Mouse (Mus musculus) C2C12 (cell line): ENCODE data around the gene Mvb12a.

Source experiments
- CEBPB ChIP-seq: IDR thresholded peaks from one replicate; pipeline ENCODE4 v1.6.1; 2011; ENCODE audit warnings: low read depth, mild to moderate bottlenecking, control low read depth, moderate library complexity
- CTCF ChIP-seq: IDR thresholded peaks from one replicate; pipeline ENCODE4 v1.5.1; 2011; ENCODE audit not compliant: control insufficient read depth, insufficient read depth, insufficient read length
- FOSL1 ChIP-seq: IDR thresholded peaks from one replicate; pipeline ENCODE4 v1.8.0; 2011; ENCODE audit warnings: mild to moderate bottlenecking, low read length; ENCODE audit not compliant: poor library complexity, insufficient read depth, severe bottlenecking
- MAX ChIP-seq: IDR thresholded peaks from one replicate; pipeline ENCODE4 v1.6.1; 2011; ENCODE audit warnings: mild to moderate bottlenecking, control low read depth
- MYOD1 ChIP-seq: IDR thresholded peaks from one replicate; pipeline ENCODE4 v1.6.1; 2011; ENCODE audit warnings: low read depth; ENCODE audit not compliant: control insufficient read depth, insufficient read length
- MYOG ChIP-seq: IDR thresholded peaks from one replicate; pipeline ENCODE4 v1.6.1; 2011; ENCODE audit not compliant: control insufficient read depth, insufficient read length; ENCODE audit errors: extremely low read depth
- USF1 ChIP-seq: IDR thresholded peaks from one replicate; pipeline ENCODE4 v1.6.1; 2011; ENCODE audit warnings: low read depth, mild to moderate bottlenecking, control low read depth, moderate library complexity

DNA sequence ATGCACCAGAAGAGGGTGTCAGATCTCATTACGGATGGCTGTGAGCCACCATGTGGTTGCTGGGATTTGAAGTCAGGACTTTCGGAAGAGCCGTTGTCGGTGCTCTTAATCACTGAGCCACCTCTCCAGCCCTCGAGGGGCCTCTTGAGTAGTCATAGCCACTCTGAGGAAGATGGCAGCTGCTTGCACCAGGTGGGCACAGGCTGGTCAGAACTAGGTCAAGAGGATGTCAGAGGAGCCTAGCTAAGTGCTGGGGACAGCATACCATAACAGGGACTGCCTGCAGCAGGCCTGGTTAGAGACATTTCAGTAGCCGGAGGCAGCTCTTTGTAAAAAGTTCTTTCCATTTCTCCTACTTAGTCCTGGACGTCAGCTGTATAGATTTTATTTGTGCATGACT, 8.0 kb downstream of the Mvb12a start:
- TF ChIP-seq CTCF, result no peak
- TF ChIP-seq MAX, result no peak
- TF ChIP-seq USF1, result no peak
- TF ChIP-seq CEBPB, result no peak
- no peak for TF ChIP-seq MYOG
- TF ChIP-seq MYOD1, result no peak
- no peak for TF ChIP-seq FOSL1
